Mouse (Mus musculus): ENCODE data around the gene Mospd3.

DNA sequence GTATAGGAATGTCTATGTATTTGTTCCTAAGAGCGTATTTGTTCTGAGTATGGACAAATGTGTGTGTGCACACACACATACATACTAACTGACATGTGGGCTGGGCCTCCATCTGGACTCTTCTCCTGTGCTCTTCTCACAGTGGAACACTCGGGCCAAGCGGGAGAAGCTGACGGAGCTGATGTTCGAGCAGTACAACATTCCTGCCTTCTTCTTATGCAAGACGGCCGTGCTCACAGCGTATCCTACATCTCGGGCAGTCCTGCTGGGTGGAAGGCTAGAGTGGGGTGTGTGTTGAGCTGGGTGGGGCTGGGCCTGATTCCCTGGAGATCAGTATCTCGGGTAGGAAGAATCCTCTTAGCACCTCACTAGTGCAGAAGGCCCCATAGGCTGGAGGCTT, 37.9 kb downstream of the Mospd3 start:
- TF ChIP-seq CTCF (IDR thresholded peaks at IDR 0.05; ENCODE audit: borderline replicate concordance, control insufficient read depth, extremely low read depth, insufficient read depth, low read length, poor library complexity) = no peak
- TF ChIP-seq POLR2A (IDR thresholded peaks at IDR 0.05; ENCODE audit: control insufficient read depth, extremely low read depth, insufficient read depth, low read length, poor library complexity) = no peak
